Mouse (Mus musculus): ENCODE measurements at regions not wholly inside any gene's neighbourhood (a gene's known extent, or its start where the extent isn't known, plus 50 kb on each side); places are given as distances from the start of the nearest gene placed in this dataset.

GRCm38 (mm10) chr3:48911758-48912157 lies 845.4 kb downstream of the Pcdh18 start:
- no peak for DNase-seq (ENCODE audit: low spot score in 2 of 2)

GRCm38 (mm10) chr3:48890403-48890802 lies 866.7 kb downstream of the Pcdh18 start:
- no peak for DNase-seq (ENCODE audit: low spot score in 2 of 2)

GRCm38 (mm10) chr3:48887885-48888284 lies 869.2 kb downstream of the Pcdh18 start:
- no peak for DNase-seq (ENCODE audit: low spot score in 2 of 2)

GRCm38 (mm10) chr3:48869527-48869926 lies 887.6 kb downstream of the Pcdh18 start:
- DNase-seq (ENCODE audit: low spot score in 2 of 2), result no peak

GRCm38 (mm10) chr3:48846049-48846653 lies 911.0 kb downstream of the Pcdh18 start:
- peak; percentile 5 to 50 for DNase-seq (ENCODE audit: low spot score in 2 of 2)

- peak in 1 of 2 experiments; percentile 12 for DNase-seq (ENCODE audit: low spot score in 2 of 2)
Measured at GRCm38 (mm10) chr3:48840692-48841091, 916.4 kb downstream of the Pcdh18 start.

- no peak for DNase-seq (ENCODE audit: low spot score in 2 of 2)
Measured at GRCm38 (mm10) chr3:48823360-48823759, 933.8 kb downstream of the Pcdh18 start.

- DNase-seq (ENCODE audit: low spot score in 2 of 2), result no peak
Measured at GRCm38 (mm10) chr3:48804398-48804797, 952.7 kb downstream of the Pcdh18 start.

- no peak for DNase-seq (ENCODE audit: low spot score in 2 of 2)
Measured at GRCm38 (mm10) chr3:48771709-48772108, 985.4 kb downstream of the Pcdh18 start.

Data from left cerebral cortex, adult 8-10 months (tissue).